Mouse (Mus musculus) midbrain, embryonic 13.5 days (tissue): Measurements from ENCODE around the gene Ndufs5. TPM values are rescaled to one million over a fixed set of nuclear protein-coding genes. Genes with fewer than 3 reads are reported as not detected.

ENCODE experiments used
- ATAC-seq: fragments of 200-750 bp; cut with Nextera tagmentation; 2 replicates; pipeline ENCODE4 v1.8.0; 2017; ENCODE audit warnings: mild to moderate bottlenecking, moderate TSS enrichment, moderate library complexity
- H3K27ac ChIP-seq: fragments of 300-500 bp; sonication (generic); 2 replicates; pipeline ENCODE4 v1.5.1; 2015; ENCODE audit warnings: inconsistent platforms, mild to moderate bottlenecking, moderate library complexity
- H3K27me3 ChIP-seq: fragments of 300-500 bp; sonication (generic); 2 replicates; pipeline ENCODE4 v1.6.1; 2015; ENCODE audit warnings: mild to moderate bottlenecking, inconsistent platforms
- H3K36me3 ChIP-seq: fragments of 300-500 bp; sonication (generic); 2 replicates; pipeline ENCODE4 v1.6.1; 2015; ENCODE audit warnings: mild to moderate bottlenecking, inconsistent platforms
- H3K4me1 ChIP-seq: fragments of 300-500 bp; sonication (generic); replicated peaks from 2 replicates; pipeline ENCODE4 v1.6.1; 2015; ENCODE audit warnings: inconsistent platforms
- H3K4me2 ChIP-seq: fragments of 300-500 bp; sonication (generic); replicated peaks from 2 replicates; pipeline ENCODE4 v1.6.1; 2015; ENCODE audit warnings: moderate library complexity, mild to moderate bottlenecking, inconsistent platforms
- H3K4me3 ChIP-seq: fragments of 300-500 bp; sonication (generic); replicated peaks from 2 replicates; pipeline ENCODE4 v1.5.1; 2015; ENCODE audit warnings: mild to moderate bottlenecking, inconsistent platforms
- H3K9ac ChIP-seq: fragments of 300-500 bp; sonication (generic); replicated peaks from 2 replicates; pipeline ENCODE4 v1.6.1; 2015; ENCODE audit warnings: mild to moderate bottlenecking, inconsistent platforms
- H3K9me3 ChIP-seq: fragments of 300-500 bp; sonication (generic); 2 replicates; pipeline ENCODE4 v1.6.1; 2016; ENCODE audit warnings: mild to moderate bottlenecking, inconsistent platforms
- WGBS: fragments of 180-500 bp; shearing (Covaris S2); methylation state at CpG from one replicate; pipeline ENCODE4 v1.1.7; 2015; 5-methylcytosine and 5-hydroxymethylcytosine counted together
- polyA plus RNA-seq: library from polyadenylated mRNA; unstranded; fragments of >200 nt; fragmentation: Nextera tagmentation; extraction: Ambion mirVana; gene quantifications from 2 replicates; pipeline ENCODE4 v1.2.1, GENCODE M21; 2015

Ndufs5 gene
- polyA plus RNA-seq, 1 experiment from 2014 or later: 394 TPM

GRCm38 (mm10) chr4:123732921-123733320 is 14.9 kb upstream of the Ndufs5 start:
- ATAC-seq: peak; percentile 40
- Histone ChIP-seq H3K9me3 (no peaks in the 10 kb centered on the region), H3K36me3 (peaks cover 38% of the 10 kb centered on the region), H3K4me2 (no peak overlapping the region), H3K4me1 (no peaks in the 10 kb centered on the region), H3K27me3 (no peaks in the 10 kb centered on the region), H3K9ac (no peak overlapping the region), H3K27ac (no peak overlapping the region), H3K4me3 (no peak overlapping the region)
- WGBS: 93% methylated on average over 2 of the region's 2 CpGs

GRCm38 (mm10) chr4:123732163-123732910 is 14.3 kb upstream of the Ndufs5 start:
- H3K27me3 ChIP-seq: no peaks in the 10 kb centered on the region
- WGBS: 96% methylated on average over 4 of the region's 4 CpGs
- no peak overlapping the region for H3K9ac ChIP-seq
- no peak overlapping the region for H3K4me3 ChIP-seq
- no peak for ATAC-seq
- no peak overlapping the region for H3K27ac ChIP-seq
- H3K9me3 ChIP-seq: no peaks in the 10 kb centered on the region
- peaks cover 33% of the 10 kb centered on the region for H3K36me3 ChIP-seq
- H3K4me1 ChIP-seq: no peaks in the 10 kb centered on the region
- no peak overlapping the region for H3K4me2 ChIP-seq

- Histone ChIP-seq H3K4me2 (no peak overlapping the region), H3K4me3 (no peak overlapping the region), H3K27ac (no peak overlapping the region), H3K9me3 (no peaks in the 10 kb centered on the region), H3K9ac (no peak overlapping the region), H3K27me3 (no peaks in the 10 kb centered on the region), H3K4me1 (peaks cover 11% of the 10 kb centered on the region), H3K36me3 (no peaks in the 10 kb centered on the region)
- WGBS: 88% methylated on average over 4 of the region's 4 CpGs
- ATAC-seq: no peak
These were observed 3.8 kb upstream of the Ndufs5 start for GRCm38 (mm10) chr4:123721761-123722160.

- H3K9ac ChIP-seq: peak overlapping the region; percentile 37
- H3K9me3 ChIP-seq: no peaks in the 10 kb centered on the region
- ATAC-seq: peak; percentile 52; the same call in 1 of the 2 replicates
- H3K27me3 ChIP-seq: no peaks in the 10 kb centered on the region
- no peak overlapping the region for H3K27ac ChIP-seq
- H3K4me3 ChIP-seq: peak overlapping the region; percentile 70
- peaks cover 20% of the 10 kb centered on the region for H3K36me3 ChIP-seq
- WGBS: 31% methylated on average over 7 of the region's 7 CpGs
- H3K4me2 ChIP-seq: peak overlapping the region; percentile 82
- peaks cover 15% of the 10 kb centered on the region for H3K4me1 ChIP-seq
These were observed 405 bp upstream of the Ndufs5 start for GRCm38 (mm10) chr4:123718434-123718780.

GRCm38 (mm10) chr4:123712431-123712830 is 5.6 kb downstream of the Ndufs5 start:
- Histone ChIP-seq H3K9ac (no peak overlapping the region), H3K9me3 (no peaks in the 10 kb centered on the region), H3K4me2 (no peak overlapping the region), H3K36me3 (peaks cover 38% of the 10 kb centered on the region), H3K4me1 (peaks cover 9% of the 10 kb centered on the region), H3K4me3 (no peak overlapping the region), H3K27ac (no peak overlapping the region), H3K27me3 (no peaks in the 10 kb centered on the region)
- 98% methylated on average over 2 of the region's 3 CpGs for WGBS
- no peak for ATAC-seq

- ATAC-seq: no peak
- Histone ChIP-seq H3K4me1 (no peaks in the 10 kb centered on the region), H3K27me3 (no peaks in the 10 kb centered on the region), H3K36me3 (peaks cover 13% of the 10 kb centered on the region), H3K4me2 (no peak overlapping the region), H3K27ac (no peak overlapping the region), H3K9me3 (no peaks in the 10 kb centered on the region), H3K4me3 (no peak overlapping the region), H3K9ac (no peak overlapping the region)
- WGBS: 94% methylated on average over 5 of the region's 5 CpGs
These were observed 10.7 kb downstream of the Ndufs5 start for GRCm38 (mm10) chr4:123707340-123707739.

- H3K36me3 ChIP-seq: no peaks in the 10 kb centered on the region
- no peaks in the 10 kb centered on the region for H3K27me3 ChIP-seq
- H3K9ac ChIP-seq: no peak overlapping the region
- no peak for ATAC-seq
- H3K4me3 ChIP-seq: no peak overlapping the region
- WGBS: 93% methylated on average over 2 of the region's 2 CpGs
- H3K9me3 ChIP-seq: no peaks in the 10 kb centered on the region
- no peak overlapping the region for H3K27ac ChIP-seq
- H3K4me1 ChIP-seq: no peaks in the 10 kb centered on the region
- H3K4me2 ChIP-seq: no peak overlapping the region
These were observed 12.7 kb downstream of the Ndufs5 start for GRCm38 (mm10) chr4:123705340-123705739.

- no peak for ATAC-seq
- Histone ChIP-seq H3K27me3 (no peaks in the 10 kb centered on the region), H3K36me3 (no peaks in the 10 kb centered on the region), H3K27ac (no peak overlapping the region), H3K4me1 (no peaks in the 10 kb centered on the region), H3K9ac (no peak overlapping the region), H3K9me3 (no peaks in the 10 kb centered on the region), H3K4me2 (no peak overlapping the region), H3K4me3 (no peak overlapping the region)
- 86% methylated on average over 12 of the region's 12 CpGs for WGBS
These were observed 24.6 kb downstream of the Ndufs5 start for GRCm38 (mm10) chr4:123693384-123693783.

GRCm38 (mm10) chr4:123692071-123692470 is 25.9 kb downstream of the Ndufs5 start:
- whole genome bisulfite sequencing: 83% methylated on average over 3 of the region's 3 CpGs
- Histone ChIP-seq H3K4me1 (peaks cover 3% of the 10 kb centered on the region; the same call in 1 of the 2 replicates), H3K36me3 (no peaks in the 10 kb centered on the region), H3K27me3 (no peaks in the 10 kb centered on the region), H3K27ac (no peak overlapping the region), H3K4me2 (no peak overlapping the region), H3K9ac (no peak overlapping the region), H3K4me3 (no peak overlapping the region), H3K9me3 (no peaks in the 10 kb centered on the region)
- ATAC-seq: no peak

- Histone ChIP-seq H3K9me3 (no peaks in the 10 kb centered on the region), H3K4me3 (no peak overlapping the region), H3K27me3 (peaks cover 4% of the 10 kb centered on the region; the same call in 1 of the 2 replicates), H3K27ac (no peak overlapping the region), H3K36me3 (no peaks in the 10 kb centered on the region), H3K4me2 (no peak overlapping the region), H3K4me1 (peaks cover 15% of the 10 kb centered on the region), H3K9ac (no peak overlapping the region)
- ATAC-seq: no peak
- WGBS: 83% methylated on average over 10 of the region's 10 CpGs
These were observed 27.7 kb downstream of the Ndufs5 start for GRCm38 (mm10) chr4:123690311-123690710.

GRCm38 (mm10) chr4:123687025-123687781 is 30.8 kb downstream of the Ndufs5 start:
- peak; percentile 75 for ATAC-seq

GRCm38 (mm10) chr4:123686368-123687024 is 31.5 kb downstream of the Ndufs5 start:
- H3K9me3 ChIP-seq: no peaks in the 10 kb centered on the region
- H3K36me3 ChIP-seq: peaks cover 22% of the 10 kb centered on the region
- peaks cover 4% of the 10 kb centered on the region; the same call in 1 of the 2 replicates for H3K27me3 ChIP-seq
- H3K4me3 ChIP-seq: peak overlapping the region; percentile 90
- H3K27ac ChIP-seq: peak overlapping the region; percentile 92
- peak; percentile 75 for ATAC-seq
- H3K9ac ChIP-seq: peak overlapping the region; percentile 97
- H3K4me2 ChIP-seq: peak overlapping the region; percentile 91
- under 1% methylated on average over 47 of the region's 56 CpGs for WGBS
- H3K4me1 ChIP-seq: peaks cover 31% of the 10 kb centered on the region

More at GRCm38 (mm10) chr4:123687025-123687781, 30.8 kb downstream of the Ndufs5 start:
- H3K27me3 ChIP-seq: peaks cover 4% of the 10 kb centered on the region; the same call in 1 of the 2 replicates
- peak overlapping the region; percentile 91 for H3K4me2 ChIP-seq
- peak overlapping the region; percentile 92 for H3K27ac ChIP-seq
- H3K9me3 ChIP-seq: no peaks in the 10 kb centered on the region
- H3K9ac ChIP-seq: peak overlapping the region; percentile 97
- under 1% methylated on average over 65 of the region's 89 CpGs for WGBS
- H3K36me3 ChIP-seq: peaks cover 17% of the 10 kb centered on the region
- peaks cover 29% of the 10 kb centered on the region for H3K4me1 ChIP-seq
- peak overlapping the region; percentile 90 for H3K4me3 ChIP-seq
